Mouse (Mus musculus) liver, embryonic 12.5 days (tissue): ENCODE measurements around the gene Nme9. TPM values are rescaled to one million over a fixed set of nuclear protein-coding genes. Genes with fewer than 3 reads are reported as not detected.

Experiments
- ATAC-seq: fragments of 200-750 bp; cut with Nextera tagmentation; 2 replicates; pipeline ENCODE4 v1.8.0; 2017; ENCODE audit warnings: moderate number of reproducible peaks, mild to moderate bottlenecking, moderate library complexity
- H3K27ac ChIP-seq: fragments of 300-500 bp; sonication (generic); 2 replicates; pipeline ENCODE4 v1.5.1; 2016; ENCODE audit warnings: mild to moderate bottlenecking
- H3K27me3 ChIP-seq: fragments of 300-500 bp; sonication (generic); replicated peaks from 2 replicates; pipeline ENCODE4 v1.6.1; 2016; ENCODE audit warnings: mild to moderate bottlenecking, moderate library complexity
- H3K36me3 ChIP-seq: fragments of 300-500 bp; sonication (generic); 2 replicates; pipeline ENCODE4 v1.6.1; 2016; ENCODE audit warnings: mild to moderate bottlenecking, moderate library complexity
- H3K4me1 ChIP-seq: fragments of 300-500 bp; sonication (generic); 2 replicates; pipeline ENCODE4 v1.6.1; 2016
- H3K4me2 ChIP-seq: fragments of 300-500 bp; sonication (generic); 2 replicates; pipeline ENCODE4 v1.6.1; 2016; ENCODE audit warnings: mild to moderate bottlenecking, moderate library complexity
- H3K4me3 ChIP-seq: fragments of 300-500 bp; sonication (generic); 2 replicates; pipeline ENCODE4 v1.5.1; 2016; ENCODE audit warnings: mild to moderate bottlenecking, moderate library complexity
- H3K9ac ChIP-seq: fragments of 300-500 bp; sonication (generic); 2 replicates; pipeline ENCODE4 v1.6.1; 2016; ENCODE audit warnings: mild to moderate bottlenecking, moderate library complexity
- H3K9me3 ChIP-seq: fragments of 300-500 bp; sonication (generic); replicated peaks from 2 replicates; pipeline ENCODE4 v1.6.1; 2016; ENCODE audit warnings: mild to moderate bottlenecking, moderate library complexity
- WGBS: fragments of 180-500 bp; shearing (Covaris S2); methylation state at CpG from one replicate; pipeline ENCODE4 v1.1.7; 2016; ENCODE audit not compliant: insufficient replicate concordance; 5-methylcytosine and 5-hydroxymethylcytosine counted together
- polyA plus RNA-seq: library from polyadenylated mRNA; unstranded; fragments of >200 nt; fragmentation: Nextera tagmentation; extraction: Ambion mirVana; gene quantifications from 2 replicates; pipeline ENCODE4 v1.2.1, GENCODE M21; 2016

The Nme9 gene
- polyA plus RNA-seq, 1 experiment from 2014 or later: not detected

GRCm38 (mm10) chr9:99491050-99491449, 39.8 kb downstream of the Nme9 start:
- H3K4me1 ChIP-seq: peaks cover 3% of the 10 kb centered on the region; the same call in 1 of the 2 replicates
- no peak overlapping the region for H3K4me2 ChIP-seq
- H3K4me3 ChIP-seq: no peak overlapping the region
- H3K9ac ChIP-seq: no peak overlapping the region
- WGBS: 93% methylated on average over 4 of the region's 4 CpGs
- H3K27me3 ChIP-seq: no peaks in the 10 kb centered on the region
- peaks cover 71% of the 10 kb centered on the region for H3K36me3 ChIP-seq
- no peak overlapping the region for H3K27ac ChIP-seq
- no peak for ATAC-seq
- no peaks in the 10 kb centered on the region for H3K9me3 ChIP-seq

GRCm38 (mm10) chr9:99492634-99493200, 41.4 kb downstream of the Nme9 start:
- ATAC-seq: no peak
- no peak overlapping the region for H3K9ac ChIP-seq
- peaks cover 69% of the 10 kb centered on the region for H3K36me3 ChIP-seq
- no peak overlapping the region for H3K27ac ChIP-seq
- 71% methylated on average over 10 of the region's 10 CpGs for WGBS
- no peak overlapping the region for H3K4me3 ChIP-seq
- no peaks in the 10 kb centered on the region for H3K9me3 ChIP-seq
- H3K4me2 ChIP-seq: no peak overlapping the region
- no peaks in the 10 kb centered on the region for H3K4me1 ChIP-seq
- no peaks in the 10 kb centered on the region for H3K27me3 ChIP-seq

- H3K4me3 ChIP-seq: no peak overlapping the region
- 79% methylated on average over 4 of the region's 4 CpGs for WGBS
- H3K9ac ChIP-seq: no peak overlapping the region
- H3K27me3 ChIP-seq: no peaks in the 10 kb centered on the region
- peaks cover 58% of the 10 kb centered on the region for H3K36me3 ChIP-seq
- no peak for ATAC-seq
- H3K4me1 ChIP-seq: no peaks in the 10 kb centered on the region
- H3K4me2 ChIP-seq: no peak overlapping the region
- no peaks in the 10 kb centered on the region for H3K9me3 ChIP-seq
- H3K27ac ChIP-seq: no peak overlapping the region
Measured at GRCm38 (mm10) chr9:99499336-99499735, 48.1 kb downstream of the Nme9 start.

- Histone ChIP-seq H3K4me2 (no peak overlapping the region), H3K4me1 (no peaks in the 10 kb centered on the region), H3K9me3 (no peaks in the 10 kb centered on the region), H3K4me3 (no peak overlapping the region), H3K36me3 (peaks cover 22% of the 10 kb centered on the region), H3K9ac (no peak overlapping the region), H3K27ac (no peak overlapping the region), H3K27me3 (no peaks in the 10 kb centered on the region)
- WGBS: 69% methylated on average over 7 of the region's 7 CpGs
- no peak for ATAC-seq
Measured at GRCm38 (mm10) chr9:99505875-99506274, 54.6 kb downstream of the Nme9 start.

Other genes starting within 250 kb of the Nme9 start
- gene Faiml, start 214.2 kb upstream of the Nme9 start, polyA plus RNA-seq: not detected in 2 replicates
- gene Cep70, start 208.1 kb upstream of the Nme9 start, polyA plus RNA-seq: 41.6 and 41.7 TPM in 2 replicates
- gene Esyt3, start 92.9 kb upstream of the Nme9 start, polyA plus RNA-seq: 0.04 and 0.08 TPM in 2 replicates
- 3.1 and 5.2 TPM in 2 replicates for gene Mras, start 14.1 kb upstream of the Nme9 start, polyA plus RNA-seq
- gene Armc8, start 117.4 kb downstream of the Nme9 start, polyA plus RNA-seq: 14.5 and 15.1 TPM in 2 replicates
- 26.8 and 31.4 TPM in 2 replicates for gene Dbr1, start 124.3 kb downstream of the Nme9 start, polyA plus RNA-seq
- gene A4gnt, start 161.0 kb downstream of the Nme9 start, polyA plus RNA-seq: not detected in 2 replicates
- gene Dzip1l, start 178.0 kb downstream of the Nme9 start, polyA plus RNA-seq: 2.9 and 3.1 TPM in 2 replicates